Mouse (Mus musculus) cerebral cortex, adult 2 months (tissue): ENCODE data around the gene Fgfr2.

Experiments
- WGBS: fragments of 180-500 bp; shearing (Covaris S2); methylation state at CpG from one replicate; pipeline ENCODE4 v1.1.7; 2018; 5-methylcytosine and 5-hydroxymethylcytosine counted together

The Fgfr2 gene

DNA sequence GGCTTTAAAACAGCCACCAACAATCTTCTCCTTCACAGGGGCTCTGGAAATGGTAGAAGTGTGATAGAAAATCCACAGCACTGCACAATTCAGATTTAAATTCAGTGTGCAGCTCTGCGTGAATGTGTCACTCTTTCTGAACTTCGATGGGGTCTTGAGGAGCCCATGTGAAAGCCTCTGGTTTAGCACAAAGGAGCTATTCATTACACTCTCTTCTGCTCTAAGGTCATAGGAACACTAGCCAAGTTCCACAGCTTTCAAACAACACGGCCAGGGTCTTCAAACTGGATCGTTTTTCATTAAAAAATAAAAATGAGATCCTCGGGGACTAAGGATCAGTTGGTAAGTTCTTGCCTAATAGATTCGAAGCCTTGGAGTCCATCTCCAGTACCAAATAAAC lies 549.9 kb downstream of the Fgfr2 start:
- 47% methylated on average over 6 of the region's 6 CpGs for WGBS

DNA sequence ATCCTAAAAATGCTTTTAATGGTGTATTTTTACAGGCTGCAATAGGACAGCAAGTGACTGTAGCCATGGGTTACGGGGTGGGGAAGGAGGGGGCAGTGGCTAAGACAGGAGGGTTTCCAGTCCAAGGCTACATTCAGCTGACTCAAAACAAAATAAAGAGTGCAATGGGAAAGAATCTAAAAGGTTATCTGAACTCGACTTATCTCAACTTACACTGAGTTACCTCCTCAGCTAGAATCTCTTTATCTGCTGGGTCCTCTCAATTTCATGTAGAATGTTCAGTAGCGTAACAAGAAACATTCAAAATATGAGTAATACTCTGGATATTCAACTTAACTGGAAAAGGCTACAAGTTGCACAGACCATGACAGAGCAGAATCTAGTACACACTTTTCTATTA lies 550.4 kb downstream of the Fgfr2 start:
- WGBS: 72% methylated on average over 3 of the region's 3 CpGs

DNA sequence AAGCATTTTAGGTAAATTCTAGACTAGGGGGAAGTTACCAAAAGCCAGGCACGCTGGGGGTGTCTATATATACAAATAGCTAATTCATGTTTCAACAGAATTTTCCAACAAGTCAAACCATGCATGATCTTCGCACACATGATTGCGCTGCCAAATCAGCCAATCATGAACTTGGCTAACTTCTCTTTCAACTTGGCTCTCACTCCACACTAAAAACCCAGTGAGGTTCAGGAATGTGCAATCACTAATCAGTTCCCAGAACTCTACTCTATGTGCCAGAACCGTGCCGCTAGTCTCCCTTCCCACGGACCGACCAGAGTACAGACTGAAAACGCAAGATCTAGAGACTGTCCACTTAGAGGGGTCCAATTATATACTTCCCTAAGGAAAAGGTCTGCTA lies 551.7 kb downstream of the Fgfr2 start:
- WGBS: 77% methylated on average over 8 of the region's 8 CpGs

DNA sequence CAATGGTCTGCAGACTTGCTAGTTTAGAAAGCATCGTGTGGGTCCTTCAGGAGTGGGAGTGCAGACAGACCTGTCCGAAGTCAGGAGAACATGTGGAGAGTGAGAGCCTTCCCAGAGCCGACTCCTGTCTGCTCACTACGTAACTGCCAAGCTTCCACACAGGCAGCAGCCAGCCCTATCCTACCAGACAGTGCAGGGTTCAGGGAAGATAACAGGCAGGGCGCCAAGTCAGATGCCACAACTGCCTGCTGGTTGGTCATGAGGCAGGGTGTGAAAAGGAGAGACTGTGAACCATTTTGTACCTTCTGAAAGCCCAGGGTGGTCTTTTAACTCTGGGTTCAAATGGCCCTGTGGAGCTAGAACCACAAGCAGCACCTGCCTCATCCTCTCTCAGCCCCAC lies 553.1 kb downstream of the Fgfr2 start:
- 57% methylated on average over 5 of the region's 5 CpGs for WGBS

DNA sequence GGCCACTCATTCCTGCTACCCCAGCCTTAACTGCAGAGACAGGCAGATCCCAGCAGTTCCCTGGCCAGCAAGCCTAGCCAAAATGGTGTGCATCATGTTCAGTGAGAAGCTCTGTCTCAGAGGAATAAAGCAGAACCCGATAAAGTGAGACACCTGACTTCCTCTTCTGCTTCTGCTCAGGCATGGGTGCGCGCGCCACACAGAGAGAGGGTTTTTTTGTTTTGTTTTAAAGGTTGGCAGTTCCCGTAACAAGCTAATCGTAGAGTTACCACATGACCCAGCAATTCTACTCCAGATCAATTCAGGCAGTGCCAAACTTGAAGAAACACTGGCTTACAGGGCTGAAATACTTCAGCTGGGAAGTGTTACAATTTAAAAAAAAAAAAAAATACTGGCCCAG lies 554.3 kb downstream of the Fgfr2 start:
- 62% methylated on average over 6 of the region's 6 CpGs for WGBS

DNA sequence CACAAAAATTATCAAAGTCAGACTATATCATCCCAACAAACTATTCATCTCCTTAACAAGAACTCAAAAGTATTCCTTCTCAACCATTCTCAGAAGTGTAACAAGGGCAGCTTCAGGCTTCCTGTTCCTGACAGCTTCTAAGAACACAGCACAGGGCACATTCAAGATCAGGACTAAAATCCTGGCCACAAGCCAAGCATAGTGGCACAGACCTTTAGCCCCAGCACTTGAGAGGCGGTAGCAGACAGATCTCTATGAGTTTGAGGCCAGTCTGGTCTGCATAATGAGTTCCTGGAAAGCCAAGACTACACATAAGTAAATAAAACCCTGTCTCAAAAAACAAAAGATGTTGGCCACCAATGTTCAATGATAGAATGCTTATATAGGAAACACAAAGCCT lies 557.3 kb downstream of the Fgfr2 start:
- WGBS: 55% methylated on average over 1 of the region's 1 CpGs

DNA sequence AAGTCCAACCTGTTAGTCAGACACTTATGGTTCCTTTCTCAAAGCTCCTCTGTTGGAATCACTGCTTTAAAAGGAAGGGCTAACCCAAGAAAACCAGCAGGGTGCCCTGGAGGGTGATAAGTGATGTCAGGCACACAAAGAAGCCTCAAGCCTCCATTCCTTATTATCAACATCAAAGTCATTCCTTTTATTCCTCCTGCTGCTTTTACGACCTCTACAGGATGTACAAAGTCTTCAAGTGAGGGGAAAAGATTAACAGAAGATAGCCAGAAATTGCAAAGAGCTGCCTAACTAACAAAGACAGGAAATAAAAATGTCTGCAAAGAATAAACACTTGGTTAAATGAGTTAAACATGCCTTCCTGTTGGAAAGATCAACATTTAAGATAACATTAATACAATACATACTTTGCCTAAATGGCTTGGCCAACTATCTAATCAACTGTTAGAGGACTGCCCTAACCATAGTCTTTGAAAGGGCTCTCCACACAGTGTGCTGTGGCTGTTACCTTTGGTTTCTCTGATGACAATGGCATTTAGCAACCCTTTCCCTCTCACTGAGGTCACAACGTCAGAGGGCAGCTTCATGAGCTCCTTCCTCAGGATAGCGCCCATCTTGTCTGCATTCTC lies 563.9 kb downstream of the Fgfr2 start:
- 75% methylated on average over 3 of the region's 3 CpGs for WGBS

DNA sequence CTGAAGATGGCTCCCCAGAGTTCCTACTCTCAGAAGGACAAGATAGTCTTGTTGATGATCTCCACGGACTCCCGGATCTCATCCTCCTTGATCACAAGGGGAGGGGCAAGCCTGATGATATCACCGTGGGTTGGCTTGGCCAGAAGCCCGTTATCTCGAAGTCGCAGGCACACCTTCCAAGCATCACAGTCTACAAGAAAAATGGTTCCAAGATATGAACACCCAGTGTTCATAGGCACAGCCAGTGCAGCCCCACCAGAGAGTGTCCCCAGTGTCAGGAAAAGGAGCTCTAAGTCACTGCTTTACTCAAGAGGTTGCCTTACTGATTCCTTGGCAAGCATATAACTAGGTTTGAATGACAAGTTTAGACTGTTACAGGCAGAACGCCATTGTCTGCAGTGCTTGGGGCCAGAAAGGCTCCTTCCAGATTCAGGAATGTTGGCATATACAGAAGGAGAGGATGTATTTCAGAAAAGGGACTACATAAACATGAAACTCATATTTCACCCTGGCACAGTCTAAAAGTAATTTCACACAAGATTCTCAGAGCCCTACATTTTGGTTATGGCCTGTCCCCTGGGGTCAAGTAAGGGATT lies 564.9 kb downstream of the Fgfr2 start:
- 62% methylated on average over 7 of the region's 7 CpGs for WGBS

DNA sequence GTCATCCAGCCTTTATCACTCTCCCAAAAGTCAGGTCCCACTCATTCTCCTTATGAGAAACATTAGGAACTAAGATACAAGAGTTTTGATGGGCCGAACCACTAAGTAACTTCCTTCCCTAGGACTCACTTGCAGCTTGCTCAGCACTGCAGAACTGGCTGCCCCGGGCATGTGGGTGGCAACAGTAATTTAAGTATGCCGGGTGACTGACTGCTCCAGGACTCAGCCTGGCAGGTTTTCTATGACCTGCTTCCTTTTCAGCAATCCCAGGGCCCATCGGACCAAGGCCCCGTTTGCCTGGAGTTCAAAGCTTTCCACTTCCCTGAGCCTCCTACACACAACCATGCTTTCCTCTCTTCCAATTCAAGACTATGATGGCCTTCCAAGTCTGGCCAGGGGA lies 566.6 kb downstream of the Fgfr2 start:
- WGBS: 64% methylated on average over 5 of the region's 5 CpGs

DNA sequence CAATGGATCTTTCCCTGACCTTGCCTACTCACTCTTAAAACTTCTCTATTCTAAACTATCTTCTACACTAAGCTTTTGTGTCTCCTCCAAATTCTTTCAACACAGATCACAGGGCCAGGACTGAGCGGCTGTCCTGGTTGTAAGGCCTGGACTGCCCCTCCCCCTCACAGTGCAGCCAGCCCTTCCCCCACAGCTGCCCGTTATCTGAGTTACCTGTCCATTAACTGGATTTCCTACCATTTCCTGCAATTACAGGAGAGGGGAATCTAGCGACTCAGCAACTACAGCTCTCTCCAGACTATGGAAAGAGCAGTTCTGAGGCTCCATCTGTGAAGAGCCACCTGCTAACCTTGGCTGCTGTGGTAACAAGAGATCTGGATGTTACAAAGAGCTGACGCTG lies 567.2 kb downstream of the Fgfr2 start:
- 65% methylated on average over 4 of the region's 4 CpGs for WGBS

DNA sequence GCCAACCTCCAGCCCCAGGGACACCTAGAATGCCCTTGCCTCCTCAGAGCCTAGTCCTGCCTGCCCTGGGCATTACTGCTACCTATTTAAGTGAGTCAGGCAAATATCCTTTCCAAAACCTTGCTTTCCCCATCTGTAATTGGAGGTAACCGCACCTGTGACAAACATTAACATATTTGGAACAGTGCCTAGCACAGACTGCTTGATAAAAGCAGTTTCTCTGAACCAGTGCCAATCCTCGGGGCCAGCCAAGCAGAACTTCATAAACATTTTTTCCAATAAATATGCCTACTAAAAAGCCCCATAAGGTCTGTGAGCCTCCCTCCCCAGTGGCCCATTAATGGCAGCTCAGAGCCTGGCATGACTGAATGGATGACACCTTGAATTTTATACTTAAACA lies 569.1 kb downstream of the Fgfr2 start:
- 43% methylated on average over 2 of the region's 2 CpGs for WGBS

DNA sequence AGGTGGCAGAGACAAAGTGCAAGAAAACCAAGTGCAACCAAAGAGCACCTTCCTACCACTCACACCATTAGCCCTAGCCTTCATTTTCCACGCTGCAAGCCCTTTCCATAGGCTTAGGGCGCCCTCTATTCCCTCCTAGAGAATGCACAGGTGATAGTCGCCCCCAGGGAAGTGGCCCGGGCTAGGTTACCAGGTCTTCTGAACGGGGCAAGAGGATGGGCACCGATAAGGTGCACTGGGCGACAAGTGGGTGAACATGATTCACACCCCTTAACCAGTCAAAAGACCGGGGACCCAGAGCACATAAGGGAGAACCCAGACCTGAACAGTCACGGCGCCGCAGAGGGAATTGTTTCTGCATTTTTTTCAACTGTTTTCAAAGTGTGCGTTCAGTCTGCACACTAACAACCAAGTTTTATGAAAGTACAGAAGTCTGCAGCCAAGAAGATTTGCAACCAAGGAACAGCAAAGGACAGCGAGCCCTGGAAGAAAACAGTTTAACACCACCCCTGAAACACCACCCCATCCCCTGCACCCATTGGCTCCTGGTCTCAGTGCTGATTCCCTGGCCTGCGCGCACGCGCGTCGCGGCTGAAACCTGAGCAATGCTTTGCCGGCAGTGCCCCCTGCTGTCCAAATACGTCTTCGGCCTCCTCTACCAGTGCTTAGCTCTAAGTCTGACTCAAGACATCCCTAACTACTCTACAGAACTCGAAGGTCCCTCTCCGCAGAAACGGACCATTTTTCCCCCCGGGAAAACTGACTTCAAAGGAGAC lies 571.6 kb downstream of the Fgfr2 start:
- under 1% methylated on average over 27 of the region's 27 CpGs for WGBS

DNA sequence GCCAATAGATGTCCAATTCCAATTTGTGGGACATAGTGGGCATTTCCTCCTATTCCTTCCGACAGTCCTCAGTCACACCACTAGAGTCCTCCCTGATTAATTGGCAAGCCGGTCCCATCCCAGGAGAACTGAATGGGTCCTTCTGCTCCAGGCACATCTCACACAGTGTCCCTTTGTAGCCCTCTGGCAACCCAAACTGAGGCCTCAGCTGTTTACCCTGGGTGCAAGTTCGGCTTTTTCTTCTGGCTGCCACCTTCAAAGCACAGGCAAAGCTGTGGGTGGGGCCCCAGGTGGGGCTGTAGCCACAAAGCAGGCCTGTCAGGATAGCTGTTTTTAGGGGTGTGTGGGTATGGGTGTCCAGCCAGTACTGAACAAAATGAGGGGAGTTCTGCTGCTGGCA lies 576.0 kb downstream of the Fgfr2 start:
- 69% methylated on average over 3 of the region's 3 CpGs for WGBS

DNA sequence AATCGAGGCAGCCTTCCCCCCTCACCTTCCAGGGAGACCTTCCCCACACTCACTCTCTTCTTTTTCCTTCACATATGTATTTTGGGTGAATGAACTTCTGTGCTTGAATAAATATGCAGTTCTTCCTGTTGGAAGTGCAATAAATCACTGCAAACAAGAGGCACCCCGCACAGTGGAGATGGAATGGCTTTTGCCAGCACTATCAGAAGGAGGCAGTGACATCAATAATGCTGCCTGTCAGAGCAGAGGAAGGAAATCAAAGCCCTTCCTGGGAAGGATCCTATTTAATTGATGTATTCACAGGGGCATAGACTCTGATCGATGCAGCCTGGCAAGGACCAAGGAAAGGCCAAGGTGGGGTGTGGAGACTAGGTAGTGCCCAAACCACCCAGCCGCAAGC lies 580.7 kb downstream of the Fgfr2 start:
- 85% methylated on average over 4 of the region's 4 CpGs for WGBS

DNA sequence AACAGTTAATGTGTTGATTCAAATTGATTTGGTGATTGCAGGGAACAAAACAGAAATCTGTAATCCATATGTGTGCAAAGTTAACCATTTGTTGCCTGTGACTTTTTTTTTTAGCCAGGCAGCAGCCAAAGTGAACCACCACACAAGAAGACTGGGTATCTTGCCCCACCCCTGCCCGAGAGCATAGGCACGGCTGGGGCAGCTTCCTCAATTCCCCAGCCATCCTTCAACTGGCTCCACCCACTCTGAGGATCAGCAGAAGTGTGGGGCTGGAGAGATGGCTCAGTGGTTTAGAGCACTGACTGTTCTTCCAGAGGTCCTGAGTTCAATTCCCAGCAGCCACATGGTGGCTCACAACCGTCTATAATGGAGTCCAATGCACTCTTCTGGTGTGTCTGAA lies 581.6 kb downstream of the Fgfr2 start:
- WGBS: 90% methylated on average over 3 of the region's 3 CpGs

DNA sequence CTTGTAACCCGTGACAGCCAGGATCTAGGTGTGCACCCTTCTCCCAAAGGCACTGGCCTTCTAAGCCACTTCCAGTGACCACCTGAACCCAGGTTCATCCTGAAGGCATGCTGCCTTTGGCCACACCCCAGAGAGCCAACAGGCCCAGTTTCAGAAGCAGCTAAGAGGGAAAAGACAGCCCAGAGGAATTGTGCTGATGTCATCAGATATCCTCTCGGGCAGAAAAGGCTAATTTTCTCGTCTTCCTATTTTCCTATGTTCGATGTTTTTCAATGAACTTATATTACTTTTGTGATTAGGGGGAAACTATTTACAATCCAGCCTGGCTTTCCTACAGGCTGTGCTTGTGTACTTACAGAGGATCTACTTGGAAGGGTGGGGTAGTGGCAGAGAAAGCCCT lies 582.6 kb downstream of the Fgfr2 start:
- WGBS: 90% methylated on average over 4 of the region's 4 CpGs

DNA sequence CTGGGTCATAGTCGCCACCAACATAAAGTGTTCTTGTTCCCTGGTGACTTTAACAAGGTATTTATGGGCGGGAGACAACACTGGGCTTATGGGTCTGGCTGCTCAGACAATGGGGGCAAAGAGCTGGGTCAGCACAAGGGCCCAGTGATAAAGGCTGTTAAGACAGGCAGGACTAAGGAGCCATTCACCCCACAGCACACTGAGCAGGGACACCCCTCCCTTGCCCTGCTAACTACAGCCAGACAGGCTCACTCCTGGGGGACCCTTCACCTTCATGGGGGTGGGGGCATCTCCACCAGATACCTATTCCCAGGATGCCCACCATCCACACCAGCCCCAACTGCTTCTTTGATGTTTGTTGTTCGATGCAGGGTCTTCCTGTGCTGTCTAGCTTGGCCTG lies 593.9 kb downstream of the Fgfr2 start:
- 80% methylated on average over 3 of the region's 3 CpGs for WGBS

DNA sequence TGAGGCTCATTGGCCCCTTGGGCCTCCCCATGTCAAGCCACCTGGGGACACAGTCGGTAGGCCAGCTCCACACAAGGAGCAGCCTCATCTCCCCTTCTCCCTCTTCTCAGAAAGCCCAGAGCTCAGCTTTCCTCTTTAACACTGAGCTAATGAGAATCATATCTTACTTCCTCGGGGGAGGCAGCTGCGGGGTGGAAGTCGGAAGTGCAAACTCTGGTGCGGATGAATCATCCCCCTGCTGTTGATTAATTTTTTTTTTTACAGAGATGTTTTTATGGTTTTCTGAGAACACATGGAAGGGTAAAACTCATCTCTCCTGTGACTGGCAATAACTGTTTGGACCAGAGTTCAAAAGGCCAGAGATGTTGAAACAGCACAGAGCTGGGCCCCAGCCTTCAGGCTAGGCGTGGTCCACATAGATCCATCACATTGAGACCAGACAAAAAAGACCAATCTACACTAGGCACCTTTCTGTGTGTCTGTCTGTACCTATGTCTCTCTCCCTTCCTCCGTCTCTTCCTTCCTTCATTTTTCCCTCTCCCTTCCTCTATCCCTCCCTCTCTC lies 609.6 kb downstream of the Fgfr2 start:
- WGBS: 62% methylated on average over 7 of the region's 7 CpGs

DNA sequence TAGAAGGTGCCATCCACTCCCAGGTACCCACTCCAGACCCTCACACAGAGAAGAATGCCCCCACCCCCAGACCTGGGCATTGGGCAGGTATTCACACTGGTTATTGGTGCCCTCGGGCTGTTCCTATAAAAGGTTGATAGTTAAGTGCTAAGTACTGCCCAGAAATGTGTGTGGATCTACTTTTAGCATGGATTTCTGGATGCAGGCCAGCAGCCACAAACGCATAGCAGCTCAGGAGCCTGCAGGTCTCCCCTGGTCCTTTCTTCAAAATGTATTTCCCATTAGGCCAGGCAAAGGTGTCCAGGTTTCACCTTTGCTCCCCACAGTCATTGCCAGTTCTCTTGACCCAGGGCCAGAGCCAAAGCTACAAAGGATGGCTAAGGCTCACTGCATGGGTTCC lies 614.0 kb downstream of the Fgfr2 start:
- 50% methylated on average over 2 of the region's 2 CpGs for WGBS

DNA sequence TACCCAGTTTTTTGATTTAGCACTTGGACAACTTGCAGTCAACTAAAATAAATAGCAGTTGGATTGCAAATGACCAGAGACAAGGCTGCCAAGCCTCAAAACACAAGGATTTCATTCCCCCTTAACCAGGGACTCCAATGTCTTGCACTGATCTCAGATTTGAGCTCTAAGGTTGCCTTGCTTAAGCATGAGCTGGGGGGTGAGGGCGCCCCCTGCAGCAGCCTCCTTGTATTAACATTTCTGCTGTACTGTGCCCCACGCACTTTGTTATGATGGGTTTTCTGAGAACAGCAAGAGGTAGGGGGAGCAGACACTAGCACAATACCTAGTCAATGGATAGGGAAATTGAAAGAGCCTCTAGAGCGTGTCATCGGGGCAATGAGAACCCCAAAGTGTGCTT lies 615.8 kb downstream of the Fgfr2 start:
- 65% methylated on average over 4 of the region's 4 CpGs for WGBS

DNA sequence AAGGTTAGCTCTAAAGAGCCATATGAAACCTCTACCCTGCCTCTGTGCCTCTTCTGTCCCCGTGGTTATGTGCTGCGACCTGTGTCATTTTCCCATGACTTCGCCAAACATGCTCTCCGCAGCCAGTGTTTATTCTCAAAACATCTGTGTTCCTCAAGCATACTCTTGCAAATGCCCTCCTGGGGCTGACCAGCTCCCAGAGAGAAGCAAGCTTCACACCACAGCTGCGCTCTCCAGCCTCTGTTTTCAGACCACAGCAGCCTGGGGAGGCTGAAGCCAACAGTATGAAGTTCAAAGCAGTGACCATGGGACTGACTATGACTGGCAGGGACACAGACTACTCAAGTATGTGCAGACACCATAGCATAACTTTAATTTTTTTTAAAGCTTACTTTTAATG lies 616.9 kb downstream of the Fgfr2 start:
- 79% methylated on average over 5 of the region's 5 CpGs for WGBS

DNA sequence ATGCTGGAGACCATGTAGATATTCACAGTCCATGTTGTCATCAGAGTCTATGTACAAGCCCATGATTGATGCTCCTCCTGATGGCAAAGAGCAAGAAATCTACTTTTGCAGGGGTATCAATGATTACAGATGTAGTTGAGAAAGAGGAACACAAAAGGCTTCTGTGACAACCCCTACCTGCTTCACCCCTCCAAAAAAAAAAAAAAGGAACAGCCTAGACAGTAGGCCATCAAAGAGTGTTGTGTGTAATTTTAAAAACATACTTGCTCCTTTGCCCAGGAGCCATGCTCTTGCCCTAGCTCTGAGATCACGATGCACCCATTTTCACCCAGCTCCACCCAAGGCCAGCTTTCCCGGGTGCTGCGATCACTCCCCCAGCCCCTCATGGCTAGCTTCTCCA lies 626.0 kb downstream of the Fgfr2 start:
- 100% methylated on average over 3 of the region's 3 CpGs for WGBS

DNA sequence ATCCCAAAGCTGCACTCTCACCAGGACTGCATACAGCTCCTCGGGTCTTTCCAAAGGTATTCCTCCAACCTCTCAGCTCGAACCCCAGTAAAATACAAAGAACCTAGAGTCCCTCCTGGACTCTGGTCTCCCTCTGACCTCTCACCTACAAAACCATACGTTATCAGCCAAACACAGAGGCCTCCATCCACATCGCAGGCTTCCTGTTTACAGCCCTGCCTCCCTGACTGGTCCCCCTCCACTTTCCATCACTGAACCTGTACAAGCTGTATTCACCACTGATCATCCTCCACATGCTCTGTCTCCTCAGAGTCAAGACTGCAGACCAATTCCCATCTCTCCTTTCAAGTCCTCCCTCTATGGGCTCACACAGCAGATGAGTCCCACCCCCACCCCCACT lies 628.9 kb downstream of the Fgfr2 start:
- 75% methylated on average over 4 of the region's 4 CpGs for WGBS
